Mouse (Mus musculus) heart, postnatal 0 days (tissue): ENCODE results near the gene Tk1.

Experiments used
- CTCF ChIP-seq: IDR thresholded peaks from 2 replicates; pipeline ENCODE4 v1.5.1; 2016; ENCODE audit warnings: antibody characterized with exemption, control low read depth, low read depth
- EP300 ChIP-seq: IDR thresholded peaks from 2 replicates; pipeline ENCODE4 v1.6.1; 2016; ENCODE audit warnings: antibody characterized with exemption, low read depth

- TF ChIP-seq CTCF (no peak; the same call in 1 of the 2 replicates), EP300 (no peak)
Observed at GRCm38 (mm10) chr11:117780582-117781111, 45.2 kb downstream of the Tk1 start.
